Mouse (Mus musculus): ENCODE data around the gene Hcn2. TPM values are rescaled to one million over a fixed set of nuclear protein-coding genes. Genes with fewer than 3 reads are reported as not detected.
A peak's percentile ranks its signal among the peaks of the same experiment; 100 is the strongest.

Hcn2 gene
- polyA plus RNA-seq, 1 experiment from 2014 or later, result 0.22 TPM

DNA sequence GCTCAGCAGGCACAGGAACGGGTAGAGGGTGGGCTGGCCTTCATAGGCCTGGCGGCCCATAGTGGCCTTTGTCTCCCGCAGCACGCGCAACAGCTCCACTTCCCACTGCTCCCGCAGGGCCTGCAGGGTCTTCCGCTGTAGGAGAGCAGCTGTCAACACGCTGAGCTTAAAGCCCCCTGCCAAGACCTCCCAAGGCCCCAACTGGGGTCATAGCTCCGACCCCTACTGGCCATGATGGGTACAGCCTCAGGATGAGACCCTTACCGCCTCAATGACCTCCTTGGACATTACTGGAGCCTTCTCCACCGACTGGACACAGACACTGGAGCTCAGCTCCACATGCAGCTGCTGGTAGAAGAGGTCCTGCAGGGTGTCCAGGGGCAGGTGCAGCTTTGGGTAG, 24.4 kb downstream of the Hcn2 start:
- Histone ChIP-seq H3K4me1 (ENCODE audit: control insufficient read depth, insufficient read depth, low read length) (peaks cover 6% of the 10 kb centered on the region), H3K27ac (ENCODE audit: low read depth, low read length) (no peak overlapping the region), H3K9ac (ENCODE audit: low read length) (no peak overlapping the region), H3K36me3 (ENCODE audit: control insufficient read depth, insufficient read depth, low read length) (peaks cover 52% of the 10 kb centered on the region), H3K9me3 (ENCODE audit: control insufficient read depth, low read length) (no peaks in the 10 kb centered on the region), H3K4me3 (ENCODE audit: low read depth, low read length) (no peak overlapping the region), H3K4me2 (no peak overlapping the region), H3K27me3 (ENCODE audit: control insufficient read depth, insufficient read depth, low read length) (no peaks in the 10 kb centered on the region; the same call in 1 of the 2 replicates)
- no peak for DNase-seq (ENCODE audit: low spot score, missing footprints)
- ATAC-seq (ENCODE audit: low FRiP score), result peak; percentile 20; the same call in 1 of the 2 replicates
- WGBS, result 52% methylated on average over 11 of the region's 11 CpGs

DNA sequence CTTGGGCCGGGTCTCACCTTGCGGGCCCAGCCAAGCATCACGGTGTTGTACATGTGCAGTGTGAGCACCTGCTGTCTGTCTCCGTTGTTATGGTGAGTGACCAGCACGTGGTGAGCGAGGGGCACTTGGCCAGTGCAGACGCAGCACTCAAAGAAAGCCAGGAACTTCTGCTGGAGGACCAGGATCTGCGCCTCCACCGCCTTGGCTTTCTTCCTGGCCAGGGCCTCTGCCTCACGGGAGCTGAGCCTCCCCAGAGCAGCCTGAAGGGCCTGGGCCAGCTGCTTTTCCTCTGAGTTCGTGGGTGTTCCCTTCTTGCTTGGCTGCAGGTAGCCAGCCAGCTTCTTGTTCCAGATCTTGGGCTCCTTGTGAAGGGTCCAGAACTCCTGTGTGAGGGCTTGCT, 26.7 kb downstream of the Hcn2 start:
- H3K4me1 ChIP-seq (ENCODE audit: control insufficient read depth, insufficient read depth, low read length), result peaks cover 6% of the 10 kb centered on the region
- no peaks in the 10 kb centered on the region for H3K9me3 ChIP-seq (ENCODE audit: control insufficient read depth, low read length)
- peaks cover 40% of the 10 kb centered on the region for H3K36me3 ChIP-seq (ENCODE audit: control insufficient read depth, insufficient read depth, low read length)
- no peak overlapping the region for H3K4me3 ChIP-seq (ENCODE audit: low read depth, low read length)
- no peak overlapping the region for H3K27ac ChIP-seq (ENCODE audit: low read depth, low read length)
- DNase-seq (ENCODE audit: low spot score, missing footprints) (no peak), ATAC-seq (ENCODE audit: low FRiP score) (no peak)
- WGBS, result 88% methylated on average over 11 of the region's 11 CpGs
- no peaks in the 10 kb centered on the region for H3K27me3 ChIP-seq (ENCODE audit: control insufficient read depth, insufficient read depth, low read length)
- H3K4me2 ChIP-seq, result no peak overlapping the region
- no peak overlapping the region for H3K9ac ChIP-seq (ENCODE audit: low read length)

GRCm38 (mm10) chr10:79743650-79744365, 27.4 kb downstream of the Hcn2 start:
- Histone ChIP-seq H3K9me3 (ENCODE audit: control insufficient read depth, low read length) (no peaks in the 10 kb centered on the region), H3K27me3 (ENCODE audit: control insufficient read depth, insufficient read depth, low read length) (no peaks in the 10 kb centered on the region), H3K27ac (ENCODE audit: low read depth, low read length) (no peak overlapping the region), H3K36me3 (ENCODE audit: control insufficient read depth, insufficient read depth, low read length) (peaks cover 36% of the 10 kb centered on the region), H3K4me2 (no peak overlapping the region), H3K9ac (ENCODE audit: low read length) (no peak overlapping the region), H3K4me1 (ENCODE audit: control insufficient read depth, insufficient read depth, low read length) (peaks cover 6% of the 10 kb centered on the region), H3K4me3 (ENCODE audit: low read depth, low read length) (no peak overlapping the region)
- ATAC-seq (ENCODE audit: low FRiP score) (no peak), DNase-seq (ENCODE audit: low spot score, missing footprints) (no peak)
- 93% methylated on average over 15 of the region's 15 CpGs for WGBS

- peak overlapping the region; percentile 50; the same call in 1 of the 2 replicates for H3K4me3 ChIP-seq (ENCODE audit: low read depth, low read length)
- H3K4me1 ChIP-seq (ENCODE audit: control insufficient read depth, insufficient read depth, low read length), result peaks cover 6% of the 10 kb centered on the region
- WGBS, result 95% methylated on average over 3 of the region's 3 CpGs
- ATAC-seq (ENCODE audit: low FRiP score) (no peak), DNase-seq (ENCODE audit: low spot score, missing footprints) (no peak)
- peak overlapping the region; percentile 54 for H3K4me2 ChIP-seq
- H3K27me3 ChIP-seq (ENCODE audit: control insufficient read depth, insufficient read depth, low read length), result no peaks in the 10 kb centered on the region
- no peaks in the 10 kb centered on the region for H3K9me3 ChIP-seq (ENCODE audit: control insufficient read depth, low read length)
- H3K27ac ChIP-seq (ENCODE audit: low read depth, low read length), result no peak overlapping the region
- H3K9ac ChIP-seq (ENCODE audit: low read length), result no peak overlapping the region; the same call in 1 of the 2 replicates
- H3K36me3 ChIP-seq (ENCODE audit: control insufficient read depth, insufficient read depth, low read length), result peaks cover 20% of the 10 kb centered on the region
These were observed 29.0 kb downstream of the Hcn2 start for GRCm38 (mm10) chr10:79745411-79745810.

DNA sequence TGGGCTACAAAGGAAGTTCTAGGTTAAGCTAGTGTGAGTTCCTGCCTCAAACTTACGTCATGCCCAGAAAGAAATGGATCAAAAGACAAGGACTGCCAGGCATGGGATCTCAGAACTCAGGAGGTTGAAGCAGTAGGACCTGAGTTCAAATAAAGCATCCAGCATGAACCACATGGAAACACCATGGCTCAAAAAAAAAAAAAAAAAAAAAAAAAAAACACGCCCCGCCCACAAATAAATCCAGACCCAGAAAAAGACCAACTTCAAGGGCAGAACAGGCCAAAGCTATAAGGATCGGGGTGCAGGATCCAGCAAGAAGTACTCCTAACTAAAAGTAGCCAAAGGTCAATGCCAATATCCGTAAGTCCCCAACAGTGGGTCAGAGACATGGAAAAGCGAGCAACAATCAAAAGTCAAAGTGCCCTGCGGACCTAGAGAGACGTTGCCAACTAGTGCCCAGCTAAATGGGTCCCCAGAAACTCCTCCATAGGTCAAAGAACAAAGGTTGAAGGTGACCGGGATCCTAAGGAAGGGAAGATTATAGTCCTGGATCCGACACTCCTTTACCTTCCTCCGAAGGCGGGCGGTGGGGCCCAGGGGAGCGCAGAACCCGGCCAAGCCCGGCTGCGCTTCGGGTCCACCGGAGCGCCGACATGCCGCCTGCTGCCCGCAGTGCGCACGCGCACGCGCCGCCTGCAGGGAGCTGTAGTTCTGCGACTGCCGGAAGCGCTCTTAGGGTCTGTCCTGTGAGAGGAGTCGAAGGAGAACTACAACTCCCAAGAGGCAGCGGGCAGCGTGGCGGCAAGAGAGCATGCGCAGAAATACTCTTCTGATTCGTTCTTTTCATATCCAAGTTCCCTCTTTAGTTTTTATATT, 29.7 kb downstream of the Hcn2 start, which contains the start of gene Polrmt:
Polrmt (minus strand) TSS at position 684 of the 876 bp plus-strand sequence.
- Histone ChIP-seq H3K27ac (ENCODE audit: low read depth, low read length) (no peak within 1 kb of the TSS), H3K9ac (ENCODE audit: low read length) (peak within 1 kb of the TSS; percentile 61), H3K4me2 (peak within 1 kb of the TSS; percentile 54), H3K9me3 (ENCODE audit: control insufficient read depth, low read length) (no peaks in the 10 kb centered on the region), H3K4me3 (ENCODE audit: low read depth, low read length) (peak within 1 kb of the TSS; percentile 50), H3K36me3 (ENCODE audit: control insufficient read depth, insufficient read depth, low read length) (peaks cover 13% of the 10 kb centered on the region; the same call in 1 of the 2 replicates), H3K4me1 (ENCODE audit: control insufficient read depth, insufficient read depth, low read length) (peaks cover 4% of the 10 kb centered on the region; the same call in 1 of the 2 replicates), H3K27me3 (ENCODE audit: control insufficient read depth, insufficient read depth, low read length) (no peaks in the 10 kb centered on the region)
- 3% methylated on average over 38 of the region's 38 CpGs for WGBS
- DNase-seq (ENCODE audit: low spot score, missing footprints) (peak; percentile 99), ATAC-seq (ENCODE audit: low FRiP score) (peak; percentile 97)

DNA sequence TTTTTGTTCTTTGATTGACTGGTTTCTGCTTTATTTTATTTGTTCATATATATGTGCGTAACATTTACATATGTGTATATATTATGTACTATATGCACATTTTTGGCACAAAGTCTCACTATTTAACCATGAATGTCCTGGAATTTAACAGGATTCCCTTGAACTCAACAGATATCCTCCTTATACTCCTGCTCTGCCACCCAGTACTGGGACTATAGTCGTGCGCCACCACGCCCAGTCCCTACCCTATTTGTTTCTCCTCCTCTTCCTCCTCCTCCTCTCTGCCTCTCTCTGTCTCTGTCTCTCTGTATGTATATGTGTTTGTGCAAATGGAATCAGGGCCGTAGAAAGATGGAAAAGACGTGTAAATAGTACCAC, 30.3 kb downstream of the Hcn2 start:
- Histone ChIP-seq H3K9ac (ENCODE audit: low read length) (peak overlapping the region; percentile 14; the same call in 1 of the 2 replicates), H3K4me3 (ENCODE audit: low read depth, low read length) (peak overlapping the region; percentile 50; the same call in 1 of the 2 replicates), H3K36me3 (ENCODE audit: control insufficient read depth, insufficient read depth, low read length) (peaks cover 10% of the 10 kb centered on the region; the same call in 1 of the 2 replicates), H3K27me3 (ENCODE audit: control insufficient read depth, insufficient read depth, low read length) (no peaks in the 10 kb centered on the region), H3K4me2 (peak overlapping the region; percentile 44), H3K27ac (ENCODE audit: low read depth, low read length) (no peak overlapping the region), H3K9me3 (ENCODE audit: control insufficient read depth, low read length) (no peaks in the 10 kb centered on the region), H3K4me1 (ENCODE audit: control insufficient read depth, insufficient read depth, low read length) (peaks cover 4% of the 10 kb centered on the region; the same call in 1 of the 2 replicates)
- ATAC-seq (ENCODE audit: low FRiP score), result peak; percentile 69
- DNase-seq (ENCODE audit: low spot score, missing footprints), result no peak
- 25% methylated on average over 6 of the region's 6 CpGs for WGBS

DNA sequence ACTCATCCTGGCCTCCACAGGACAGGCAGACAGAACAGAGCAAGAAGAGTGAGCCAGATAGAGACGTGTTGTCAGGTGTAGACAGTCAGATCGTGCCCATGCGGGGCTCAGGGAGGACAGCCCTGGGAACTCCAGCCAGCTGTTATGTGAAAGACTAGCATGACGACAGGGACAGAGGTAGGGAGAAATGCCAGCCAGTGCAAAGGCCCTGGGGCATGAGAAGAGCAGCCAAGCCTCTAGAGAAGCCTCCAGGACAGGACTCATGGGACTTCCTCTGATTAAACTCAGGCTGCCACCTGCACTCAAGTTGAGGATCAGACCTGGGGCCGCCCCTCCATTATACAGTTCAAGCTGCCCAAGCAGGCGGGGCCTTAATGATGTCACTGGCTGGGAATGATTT, 32.1 kb downstream of the Hcn2 start:
- Histone ChIP-seq H3K9me3 (ENCODE audit: control insufficient read depth, low read length) (no peaks in the 10 kb centered on the region), H3K4me3 (ENCODE audit: low read depth, low read length) (no peak overlapping the region), H3K4me2 (no peak overlapping the region), H3K9ac (ENCODE audit: low read length) (no peak overlapping the region), H3K4me1 (ENCODE audit: control insufficient read depth, insufficient read depth, low read length) (peaks cover 4% of the 10 kb centered on the region; the same call in 1 of the 2 replicates), H3K36me3 (ENCODE audit: control insufficient read depth, insufficient read depth, low read length) (peaks cover 2% of the 10 kb centered on the region; the same call in 1 of the 2 replicates), H3K27ac (ENCODE audit: low read depth, low read length) (no peak overlapping the region), H3K27me3 (ENCODE audit: control insufficient read depth, insufficient read depth, low read length) (no peaks in the 10 kb centered on the region)
- DNase-seq (ENCODE audit: low spot score, missing footprints) (no peak), ATAC-seq (ENCODE audit: low FRiP score) (no peak)
- 83% methylated on average over 6 of the region's 6 CpGs for WGBS

GRCm38 (mm10) chr10:79754856-79755516, 38.6 kb downstream of the Hcn2 start, which contains the start of gene Fgf22:
Gene Fgf22 (plus strand): TSS chr10:79755076.
- Histone ChIP-seq H3K27me3 (ENCODE audit: control insufficient read depth, insufficient read depth, low read length) (no peaks in the 10 kb centered on the region), H3K36me3 (ENCODE audit: control insufficient read depth, insufficient read depth, low read length) (peaks cover 21% of the 10 kb centered on the region), H3K4me2 (peak within 1 kb of the TSS; percentile 70), H3K4me1 (ENCODE audit: control insufficient read depth, insufficient read depth, low read length) (peaks cover 8% of the 10 kb centered on the region), H3K9me3 (ENCODE audit: control insufficient read depth, low read length) (no peaks in the 10 kb centered on the region), H3K9ac (ENCODE audit: low read length) (peak within 1 kb of the TSS; percentile 51), H3K4me3 (ENCODE audit: low read depth, low read length) (peak within 1 kb of the TSS; percentile 31), H3K27ac (ENCODE audit: low read depth, low read length) (no peak within 1 kb of the TSS)
- WGBS, result under 1% methylated on average over 32 of the region's 36 CpGs
- ATAC-seq (ENCODE audit: low FRiP score) (peak; percentile 92), DNase-seq (ENCODE audit: low spot score, missing footprints) (peak; percentile 91)

Data from midbrain, embryonic 11.5 days (tissue).